In the genomic region with DNA sequence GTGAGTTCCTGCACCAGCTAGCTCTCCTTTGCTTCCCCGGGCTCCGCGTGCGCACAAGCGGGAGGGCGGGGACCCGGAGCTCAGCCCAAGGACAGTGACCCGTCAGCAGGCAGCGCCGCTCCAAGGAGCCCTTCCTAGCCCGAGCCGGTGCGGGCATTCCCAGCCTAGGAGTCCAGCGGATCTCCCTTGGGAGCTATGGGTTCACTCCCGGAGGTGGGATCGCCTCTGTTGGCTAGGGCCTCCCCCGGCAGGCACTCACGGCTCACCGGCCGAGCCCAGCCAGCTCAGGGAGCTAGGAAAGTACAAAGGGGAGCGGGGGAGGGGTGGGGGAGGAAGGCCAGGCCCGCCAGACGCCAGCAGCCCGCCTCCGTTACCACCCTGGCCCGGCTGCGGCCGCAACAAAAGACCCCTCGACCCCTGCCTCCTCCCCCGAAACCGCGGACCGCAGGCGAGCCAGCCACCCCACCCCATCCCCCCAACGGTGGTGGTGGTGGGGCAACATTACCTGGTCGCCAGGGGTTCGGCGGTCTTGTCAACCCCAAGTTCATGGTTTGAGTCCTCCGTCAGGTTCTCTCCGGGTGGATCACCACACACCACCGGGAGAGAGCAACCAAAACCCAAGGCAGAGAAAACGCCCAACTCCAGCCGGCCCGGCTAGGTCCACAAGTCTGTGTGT, we compare ENCODE assay signal across 8 mouse cellular contexts.
DNase-seq lines count a peak whose midpoint lies in the region; ATAC-seq and TF ChIP-seq lines count a peak whose summit lies in the region.

No protein-coding gene starts in this region.

- peak; percentile 46 for ATAC-seq in forebrain, embryonic 13.5 days
- peak; percentile 66 for ATAC-seq in heart, postnatal 0 days (ENCODE audit: insufficient read depth, low read depth)
- ATAC-seq in erythroid progenitor cell, adult 5-6 weeks (replicated peaks; ENCODE audit: low FRiP score, poor library complexity, severe bottlenecking): no peak

- H3K27ac ChIP-seq in forebrain, embryonic 13.5 days: peak overlapping the region; percentile 99
- H3K27ac ChIP-seq in heart, postnatal 0 days (ENCODE audit: low read depth): peak overlapping the region; percentile 93

- no peaks in the 10 kb centered on the region for H3K27me3 ChIP-seq in forebrain, embryonic 13.5 days
- H3K27me3 ChIP-seq in heart, postnatal 0 days (ENCODE audit: control insufficient read depth, insufficient read depth, low read length): no peaks in the 10 kb centered on the region; the same call in 1 of the 2 replicates

- TF ChIP-seq EP300 in heart, postnatal 0 days (IDR thresholded peaks at IDR 0.05; ENCODE audit: low read depth): no peak

- H3K4me2 ChIP-seq in forebrain, embryonic 13.5 days: peak overlapping the region; percentile 80
- peak overlapping the region; percentile 94 for H3K4me2 ChIP-seq in heart, postnatal 0 days (ENCODE audit: low read depth, low read length)

- TF ChIP-seq CTCF in heart, postnatal 0 days (IDR thresholded peaks at IDR 0.05; ENCODE audit: low read depth): no peak

- H3K4me1 ChIP-seq in forebrain, embryonic 13.5 days: peaks cover 35% of the 10 kb centered on the region
- H3K4me1 ChIP-seq in heart, postnatal 0 days (ENCODE audit: control insufficient read depth, insufficient read depth): peaks cover 18% of the 10 kb centered on the region

- peaks cover 7% of the 10 kb centered on the region; the same call in 1 of the 2 replicates for H3K36me3 ChIP-seq in forebrain, embryonic 13.5 days (ENCODE audit: poor library complexity, severe bottlenecking)
- 0 out of 2 replicates have a peak, but pooled peaks cover 3% of the 10 kb centered on the region for H3K36me3 ChIP-seq in heart, postnatal 0 days (replicated peaks; ENCODE audit: control insufficient read depth, insufficient read depth, low read length)

- H3K9ac ChIP-seq in forebrain, embryonic 13.5 days: peak overlapping the region; percentile 100
- peak overlapping the region; percentile 85 for H3K9ac ChIP-seq in heart, postnatal 0 days (replicated peaks; ENCODE audit: low read depth, low read length)

- DNase-seq in ES-CJ7 (ENCODE audit: low read depth, low spot score): peak; percentile 72
- peak; percentile 67 for DNase-seq in brain, adult 2 months (ENCODE audit: low read depth, low spot score)
- peak; percentile 78 for DNase-seq in heart, postnatal 0 days (ENCODE audit: low spot score)
- peak; percentile 74 to 87 for DNase-seq in kidney, postnatal 25 days
- peak; percentile 22 for DNase-seq in lung, postnatal 25 days (ENCODE audit: low spot score)
- peak; percentile 52 for DNase-seq in right cerebral cortex, adult 18-20 months

- WGBS in forebrain, embryonic 13.5 days: under 1% methylated on average over 42 of the region's 44 CpGs
- WGBS in heart, postnatal 0 days: under 1% methylated on average over 44 of the region's 44 CpGs

- H3K4me3 ChIP-seq in forebrain, embryonic 13.5 days: peak overlapping the region; percentile 97
- H3K4me3 ChIP-seq in heart, postnatal 0 days (ENCODE audit: low read depth, low read length): peak overlapping the region; percentile 73

- no peaks in the 10 kb centered on the region for H3K9me3 ChIP-seq in forebrain, embryonic 13.5 days (replicated peaks)
- no peaks in the 10 kb centered on the region for H3K9me3 ChIP-seq in heart, postnatal 0 days (replicated peaks; ENCODE audit: control insufficient read depth, low read length)

Comparison
In these comparisons a context has a peak if more than half of its experiments do, and no peak if none do; other contexts are left out.
1. DNase-seq: peak in every context shown above with its lines; median percentile 80 in kidney, postnatal 25 days; 78 in heart, postnatal 0 days; 72 in ES-CJ7; 67 in brain, adult 2 months; 52 in right cerebral cortex, adult 18-20 months; 22 in lung, postnatal 25 days.